Mouse (Mus musculus) ES-E14 (cell line): ENCODE measurements around the gene Hnrnpl. TPM values are rescaled to one million over a fixed set of nuclear protein-coding genes. Genes with fewer than 3 reads are reported as not detected.

Source experiments
- DNase-seq: peaks from one replicate; pipeline ENCODE4 v3.0.0-alpha.2; 2013; ENCODE audit warnings: low read depth, low spot score
- H3K27ac ChIP-seq: 2 replicates; pipeline ENCODE4 v1.5.1; 2012; ENCODE audit warnings: low read depth, mild to moderate bottlenecking, low read length, moderate library complexity, mixed read lengths; ENCODE audit not compliant: poor library complexity, insufficient read depth, severe bottlenecking
- H3K36me3 ChIP-seq: 2 replicates; pipeline ENCODE4 v1.6.1; 2012; ENCODE audit warnings: mild to moderate bottlenecking, low read length, moderate library complexity, mixed read lengths; ENCODE audit not compliant: control insufficient read depth, poor library complexity, insufficient read depth, severe bottlenecking
- H3K4me1 ChIP-seq, 2 experiments: fragments of 150-350 bp in 1 of 2; sonication (generic) in 1 of 2; 2 replicates each; pipeline ENCODE4 v1.6.1; 2012; ENCODE audit warnings: low read length in 2 of 2, mild to moderate bottlenecking in 1 of 2, mixed read lengths in 1 of 2; ENCODE audit not compliant: control insufficient read depth in 2 of 2, insufficient read depth in 2 of 2, poor library complexity in 1 of 2
- H3K4me3 ChIP-seq, 2 experiments: fragments of 150-350 bp in 1 of 2; sonication (generic) in 1 of 2; 2 replicates each; pipeline ENCODE4 v1.5.1; 2012; ENCODE audit warnings: low read length in 2 of 2, low read depth in 1 of 2, mild to moderate bottlenecking in 1 of 2, mixed read lengths in 1 of 2; ENCODE audit not compliant: insufficient read depth in 1 of 2, poor library complexity in 1 of 2, severe bottlenecking in 1 of 2
- H3K9ac ChIP-seq: 2 replicates; pipeline ENCODE4 v1.6.1; 2012; ENCODE audit warnings: low read depth, mild to moderate bottlenecking, low read length, mixed read lengths; ENCODE audit not compliant: poor library complexity, insufficient read depth, severe bottlenecking
- H3K9me3 ChIP-seq: fragments of 150-350 bp; sonication (generic); 2 replicates; pipeline ENCODE4 v1.6.1; 2012; ENCODE audit warnings: low read depth, mild to moderate bottlenecking, low read length; ENCODE audit not compliant: control insufficient read depth, insufficient read depth
- CHD2 ChIP-seq: IDR thresholded peaks from 2 replicates; pipeline ENCODE4 v1.6.1; 2014; ENCODE audit warnings: mild to moderate bottlenecking, low read depth, low read length, inconsistent platforms
- HCFC1 ChIP-seq: IDR thresholded peaks from 2 replicates; pipeline ENCODE4 v1.6.1; 2012; ENCODE audit warnings: low read length, inconsistent platforms, borderline replicate concordance; ENCODE audit not compliant: insufficient read depth
- MAFK ChIP-seq: IDR thresholded peaks from 2 replicates; pipeline ENCODE4 v1.6.1; 2014; ENCODE audit warnings: mild to moderate bottlenecking, low read depth, low read length, inconsistent platforms; ENCODE audit not compliant: insufficient read depth
- ZC3H11A ChIP-seq: IDR thresholded peaks from 2 replicates; pipeline ENCODE4 v1.6.1; 2012; ENCODE audit warnings: low read depth, mild to moderate bottlenecking, inconsistent platforms, low read length, borderline replicate concordance
- ZNF384 ChIP-seq: IDR thresholded peaks from 2 replicates; pipeline ENCODE4 v1.6.1; 2012; ENCODE audit warnings: low read depth, low read length, inconsistent platforms
- in situ Hi-C, 2 experiments: fragments of 600-800 bp; cut with MboI; formaldehyde crosslinking; loops; one replicate each; pipeline ENCODE4 v1.15.1; 2025; ENCODE audit warnings: low sequenced_read_pairs in 2 of 2, inconsistent platforms in 1 of 2; ENCODE audit not compliant: unreplicated experiment in 2 of 2
- total RNA-seq: library from RNA; depleted of rRNA; stranded (reverse); fragments of 300-350 nt; gene quantifications from 2 replicates; pipeline ENCODE4 v1.2.3, GENCODE M21; 2012

Hnrnpl gene
- total RNA-seq, 1 experiment, result 464 TPM

GRCm38 (mm10) chr7:28791706-28792105 lies 16.6 kb upstream of the Hnrnpl start:
- no peaks in the 10 kb centered on the region for H3K9me3 ChIP-seq
- in situ Hi-C loops, result no loop called here
- H3K4me3 ChIP-seq, result no peak overlapping the region
- H3K4me1 ChIP-seq, result peaks cover 7 to 38% of the 10 kb centered on the region in 2 experiments
- no peak overlapping the region for H3K9ac ChIP-seq
- no peak for TF ChIP-seq ZNF384
- TF ChIP-seq ZC3H11A, result no peak
- TF ChIP-seq CHD2, result no peak
- no peak for TF ChIP-seq MAFK
- no peak for TF ChIP-seq HCFC1
- H3K36me3 ChIP-seq, result no peaks in the 10 kb centered on the region
- no peak for DNase-seq
- H3K27ac ChIP-seq, result no peak overlapping the region; the same call in 1 of the 2 replicates

GRCm38 (mm10) chr7:28792391-28793185 lies 15.8 kb upstream of the Hnrnpl start:
- peaks cover 7 to 39% of the 10 kb centered on the region in 2 experiments for H3K4me1 ChIP-seq
- TF ChIP-seq CHD2 (no peak), ZNF384 (0 out of 2 replicates have a peak, but pooled peaks have one; percentile 52)
- no peak overlapping the region for H3K4me3 ChIP-seq
- in situ Hi-C loops, result no loop called here
- H3K9me3 ChIP-seq, result no peaks in the 10 kb centered on the region
- no peak overlapping the region for H3K9ac ChIP-seq
- no peak for DNase-seq
- H3K36me3 ChIP-seq, result peaks cover 2% of the 10 kb centered on the region; the same call in 1 of the 2 replicates
- H3K27ac ChIP-seq, result peak overlapping the region; percentile 1; the same call in 1 of the 2 replicates

GRCm38 (mm10) chr7:28793834-28794233 lies 14.5 kb upstream of the Hnrnpl start:
- Histone ChIP-seq H3K27ac (no peak overlapping the region), H3K4me1 (peaks cover 7 to 35% of the 10 kb centered on the region in 2 experiments)

GRCm38 (mm10) chr7:28794496-28794895 lies 13.8 kb upstream of the Hnrnpl start:
- DNase-seq, result no peak
- Histone ChIP-seq H3K4me3 (no peak overlapping the region), H3K36me3 (peaks cover 17% of the 10 kb centered on the region), H3K9ac (no peak overlapping the region), H3K9me3 (no peaks in the 10 kb centered on the region), H3K27ac (no peak overlapping the region), H3K4me1 (peaks cover 7 to 31% of the 10 kb centered on the region in 2 experiments)
- in situ Hi-C loops, result no loop called here
- no peak for TF ChIP-seq ZC3H11A
- TF ChIP-seq MAFK, result no peak
- no peak for TF ChIP-seq HCFC1
- TF ChIP-seq CHD2, result no peak
- no peak for TF ChIP-seq ZNF384

More at GRCm38 (mm10) chr7:28793834-28794233, 14.5 kb upstream of the Hnrnpl start:
- Histone ChIP-seq H3K9me3 (no peaks in the 10 kb centered on the region), H3K9ac (no peak overlapping the region), H3K36me3 (peaks cover 12% of the 10 kb centered on the region), H3K4me3 (no peak overlapping the region)
- DNase-seq, result no peak
- in situ Hi-C loops, result no loop called here
- no peak for TF ChIP-seq HCFC1
- TF ChIP-seq ZNF384, result no peak
- TF ChIP-seq ZC3H11A, result no peak
- no peak for TF ChIP-seq MAFK
- TF ChIP-seq CHD2, result no peak

- in situ Hi-C loops, result no loop called here
- H3K36me3 ChIP-seq, result peaks cover 17% of the 10 kb centered on the region
- H3K4me1 ChIP-seq, result peaks cover 0 to 22% of the 10 kb centered on the region in 2 experiments; a peak in 3 of 4 replicates
- peak overlapping the region; percentile 63; the same call in 1 of the 2 replicates for H3K27ac ChIP-seq
- no peaks in the 10 kb centered on the region for H3K9me3 ChIP-seq
- DNase-seq, result no peak
- no peak for TF ChIP-seq HCFC1
- TF ChIP-seq ZNF384, result no peak
- no peak for TF ChIP-seq CHD2
- TF ChIP-seq ZC3H11A, result no peak
- no peak for TF ChIP-seq MAFK
- H3K9ac ChIP-seq, result peak overlapping the region; percentile 86
- peak overlapping the region; percentile 81 to 84 for H3K4me3 ChIP-seq
These were observed 12.5 kb upstream of the Hnrnpl start for GRCm38 (mm10) chr7:28795832-28796231.
